Mouse (Mus musculus) right cerebral cortex, adult 2 months (tissue): ENCODE measurements around the gene Rad54l.

Experiments
- DNase-seq, 2 experiments: peaks; one replicate each; pipeline ENCODE4 v3.0.0; 2021 to 2022; ENCODE audit warnings: low spot score in 2 of 2

The Rad54l gene

GRCm38 (mm10) chr4:116141736-116142135 lies 18.2 kb upstream of the Rad54l start:
- DNase-seq: no peak

- peak in 1 of 2 experiments; percentile 26 for DNase-seq
These were observed 17.5 kb upstream of the Rad54l start for GRCm38 (mm10) chr4:116140801-116141574.

GRCm38 (mm10) chr4:116137421-116137996 lies 14.0 kb upstream of the Rad54l start:
- DNase-seq: no peak

- DNase-seq: peak in 1 of 2 experiments; percentile 27
These were observed 11.5 kb upstream of the Rad54l start for GRCm38 (mm10) chr4:116134990-116135389.

GRCm38 (mm10) chr4:116133126-116133525 lies 9.6 kb upstream of the Rad54l start:
- no peak for DNase-seq

- DNase-seq: no peak
These were observed 4.5 kb upstream of the Rad54l start for GRCm38 (mm10) chr4:116127956-116128355.

- no peak for DNase-seq
These were observed 2.4 kb upstream of the Rad54l start for GRCm38 (mm10) chr4:116125803-116126386.

- no peak for DNase-seq
These were observed 728 bp downstream of the Rad54l start for GRCm38 (mm10) chr4:116122762-116123161.

GRCm38 (mm10) chr4:116111486-116111885 lies 12.0 kb downstream of the Rad54l start:
- DNase-seq: no peak

- no peak for DNase-seq
These were observed 12.8 kb downstream of the Rad54l start for GRCm38 (mm10) chr4:116110695-116111094.

- DNase-seq: no peak
These were observed 18.2 kb downstream of the Rad54l start for GRCm38 (mm10) chr4:116105278-116105677.

- no peak for DNase-seq
These were observed 22.5 kb downstream of the Rad54l start for GRCm38 (mm10) chr4:116100959-116101358.

GRCm38 (mm10) chr4:116097211-116097610 lies 26.3 kb downstream of the Rad54l start:
- DNase-seq: no peak

- DNase-seq: no peak
These were observed 27.2 kb downstream of the Rad54l start for GRCm38 (mm10) chr4:116096291-116096690.

GRCm38 (mm10) chr4:116088510-116089249 lies 34.8 kb downstream of the Rad54l start:
- peak in 1 of 2 experiments; percentile 24 for DNase-seq

GRCm38 (mm10) chr4:116077240-116078095 lies 46.0 kb downstream of the Rad54l start:
- no peak for DNase-seq

- DNase-seq: peak in 1 of 2 experiments; percentile 29
These were observed 46.9 kb downstream of the Rad54l start for GRCm38 (mm10) chr4:116076369-116077231.

- DNase-seq: peak; percentile 42 to 60
These were observed 47.7 kb downstream of the Rad54l start for GRCm38 (mm10) chr4:116075631-116076368.

- peak; percentile 95 to 96 for DNase-seq
These were observed 48.4 kb downstream of the Rad54l start, which contains the start of the genes Uqcrh and Lrrc41 for GRCm38 (mm10) chr4:116074861-116075620. Gene Uqcrh (minus strand): TSS chr4:116075071. Gene Lrrc41 (plus strand): TSS chr4:116075269.
